Mouse (Mus musculus) bone marrow macrophage, adult 2 months (primary cell): ENCODE results near the gene Dusp11.
A peak's percentile ranks its signal among the peaks of the same experiment; 100 is the strongest.

Source experiments
- CTCF ChIP-seq: IDR thresholded peaks from 2 replicates; pipeline ENCODE4 v1.5.1; 2012; ENCODE audit warnings: low read depth, mild to moderate bottlenecking, low read length, moderate library complexity
- POLR2A ChIP-seq: IDR thresholded peaks from 2 replicates; pipeline ENCODE4 v1.6.1; 2012; ENCODE audit warnings: mild to moderate bottlenecking, low read depth, low read length, borderline replicate concordance

- TF ChIP-seq CTCF (no peak), POLR2A (0 out of 2 replicates have a peak, but pooled peaks have one; percentile 26)
These were observed at the start of gene Dusp11 for GRCm38 (mm10) chr6:85961101-85962091.
